Mouse (Mus musculus): ENCODE data around the gene Akap8. TPM values are rescaled to one million over a fixed set of nuclear protein-coding genes. Genes with fewer than 3 reads are reported as not detected.

Akap8 gene
- 76.5 and 113 TPM in 2 replicates for polyA plus RNA-seq (2011; ENCODE audit: insufficient read depth, insufficient read length, low replicate concordance, missing spikeins)

DNA sequence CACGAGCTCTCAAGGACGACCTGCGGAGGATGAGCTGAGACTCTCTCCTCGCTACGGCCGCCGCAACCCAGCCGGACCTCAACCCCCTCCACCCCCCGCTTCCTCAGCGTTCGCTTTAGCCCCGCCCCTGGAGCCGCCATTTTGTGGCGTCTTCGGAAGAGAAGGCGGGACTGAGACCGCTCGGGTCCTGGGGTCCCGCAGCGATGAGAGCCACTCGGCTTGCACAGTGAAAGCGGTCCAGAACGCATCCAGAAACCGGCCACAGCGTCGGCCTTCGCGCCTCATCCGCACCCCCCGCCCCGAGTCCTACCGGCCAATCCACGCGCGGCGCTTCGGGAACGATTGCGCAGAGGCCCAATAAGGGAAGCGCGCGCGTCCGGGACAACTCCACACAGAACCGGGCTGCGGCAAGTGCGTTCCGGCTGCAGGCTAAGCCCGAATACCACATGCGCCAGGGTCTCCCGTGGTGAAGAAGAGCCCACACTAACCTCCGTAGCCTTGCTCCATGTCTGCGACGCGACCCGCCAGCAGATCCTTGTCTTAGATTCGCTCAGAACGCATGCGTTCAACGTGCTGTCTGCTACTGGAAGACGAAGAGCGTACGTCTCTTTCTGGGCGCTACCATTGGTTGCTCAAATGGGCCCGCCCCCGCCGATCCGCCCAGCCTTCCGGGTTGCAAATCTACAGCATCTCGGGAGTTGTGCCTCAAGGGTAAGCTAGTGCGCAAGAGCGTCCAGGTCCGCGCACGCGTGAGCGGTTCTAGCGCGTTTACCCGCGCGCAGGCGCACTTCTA, at the start of gene Akap8:
Gene Akap8, minus strand, starts transcription at position 642 of the 793 bp plus-strand sequence.
- WGBS, result under 1% methylated on average over 83 of the region's 83 CpGs
- Histone ChIP-seq H3K4me1 (ENCODE audit: control insufficient read depth, insufficient read depth, low read length) (no peaks in the 10 kb centered on the region; the same call in 1 of the 2 replicates), H3K4me3 (replicated peaks; ENCODE audit: control insufficient read depth, low read depth, low read length) (peak within 1 kb of the TSS; percentile 98), H3K27ac (ENCODE audit: control insufficient read depth, insufficient read depth, low read depth, low read length, poor library complexity) (peak within 1 kb of the TSS; percentile 94)
- TF ChIP-seq POLR2A (IDR thresholded peaks at IDR 0.05; ENCODE audit: borderline replicate concordance, control insufficient read depth, low read depth, low read length) (peak; percentile 40), CTCF (IDR thresholded peaks at IDR 0.05; ENCODE audit: control insufficient read depth, insufficient read depth, low read length) (peak; percentile 3; the same call in 1 of the 2 replicates)

DNA sequence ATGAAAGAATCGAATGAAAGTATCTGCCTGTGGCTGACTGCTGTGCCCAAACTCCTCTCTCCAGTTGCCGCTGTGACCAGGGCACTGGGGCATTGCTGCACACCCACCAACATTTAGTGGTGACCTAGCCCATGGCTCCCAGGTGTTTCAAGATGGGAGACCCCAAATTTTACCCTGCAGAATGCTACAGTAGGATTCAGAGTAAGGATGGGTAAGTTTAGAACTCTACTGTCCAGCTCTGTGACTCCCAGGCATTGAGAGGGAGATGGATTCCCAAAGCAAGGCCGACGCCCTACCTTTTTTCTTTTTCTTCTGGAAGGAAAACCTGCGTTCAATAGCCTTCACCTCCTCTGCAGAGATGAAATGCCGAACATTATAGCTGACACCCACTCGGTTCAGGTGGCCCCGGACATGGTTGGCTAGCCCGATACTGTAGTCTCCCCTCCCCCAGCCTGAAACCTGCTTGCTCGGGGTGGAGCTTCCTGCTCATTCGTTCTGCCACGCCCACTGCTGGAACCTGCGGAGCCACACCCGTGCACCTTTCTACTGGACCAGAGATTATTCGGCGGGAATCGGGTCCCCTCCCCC, 48.0 kb upstream of the Akap8 start:
- H3K4me1 ChIP-seq (ENCODE audit: control insufficient read depth, insufficient read depth, low read length), result no peaks in the 10 kb centered on the region; the same call in 1 of the 2 replicates
- H3K4me3 ChIP-seq (replicated peaks; ENCODE audit: control insufficient read depth, low read depth, low read length), result peak overlapping the region; percentile 46
- 28% methylated on average over 11 of the region's 17 CpGs for WGBS
- no peak overlapping the region for H3K27ac ChIP-seq (ENCODE audit: control insufficient read depth, insufficient read depth, low read depth, low read length, poor library complexity)
- TF ChIP-seq CTCF (IDR thresholded peaks at IDR 0.05; ENCODE audit: control insufficient read depth, insufficient read depth, low read length), result no peak
- no peak for TF ChIP-seq POLR2A (IDR thresholded peaks at IDR 0.05; ENCODE audit: borderline replicate concordance, control insufficient read depth, low read depth, low read length)

DNA sequence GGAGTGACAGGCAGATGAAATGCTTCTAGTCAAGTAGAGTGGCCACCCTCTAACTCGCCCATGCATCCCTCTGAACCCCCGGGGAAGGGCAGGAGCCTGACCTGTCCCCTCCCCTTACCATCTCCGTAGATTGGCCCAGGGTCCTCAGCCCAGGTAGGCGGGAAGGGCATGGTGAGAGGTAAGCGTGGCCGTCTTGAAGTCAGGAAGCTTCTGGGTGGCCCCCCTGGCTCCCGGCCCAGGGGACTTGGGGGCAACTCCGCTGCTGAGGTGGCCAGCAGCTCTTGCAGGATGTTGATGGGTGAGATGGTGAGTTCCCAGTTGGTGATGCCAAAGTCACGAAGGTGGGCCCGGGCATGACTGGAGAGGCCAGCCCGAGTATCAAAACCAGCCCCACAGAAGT, 46.7 kb upstream of the Akap8 start:
- Histone ChIP-seq H3K27ac (ENCODE audit: control insufficient read depth, insufficient read depth, low read depth, low read length, poor library complexity) (no peak overlapping the region), H3K4me1 (ENCODE audit: control insufficient read depth, insufficient read depth, low read length) (peaks cover 2% of the 10 kb centered on the region), H3K4me3 (replicated peaks; ENCODE audit: control insufficient read depth, low read depth, low read length) (no peak overlapping the region)
- TF ChIP-seq POLR2A (IDR thresholded peaks at IDR 0.05; ENCODE audit: borderline replicate concordance, control insufficient read depth, low read depth, low read length) (no peak), CTCF (IDR thresholded peaks at IDR 0.05; ENCODE audit: control insufficient read depth, insufficient read depth, low read length) (no peak)
- WGBS, result 92% methylated on average over 11 of the region's 11 CpGs

DNA sequence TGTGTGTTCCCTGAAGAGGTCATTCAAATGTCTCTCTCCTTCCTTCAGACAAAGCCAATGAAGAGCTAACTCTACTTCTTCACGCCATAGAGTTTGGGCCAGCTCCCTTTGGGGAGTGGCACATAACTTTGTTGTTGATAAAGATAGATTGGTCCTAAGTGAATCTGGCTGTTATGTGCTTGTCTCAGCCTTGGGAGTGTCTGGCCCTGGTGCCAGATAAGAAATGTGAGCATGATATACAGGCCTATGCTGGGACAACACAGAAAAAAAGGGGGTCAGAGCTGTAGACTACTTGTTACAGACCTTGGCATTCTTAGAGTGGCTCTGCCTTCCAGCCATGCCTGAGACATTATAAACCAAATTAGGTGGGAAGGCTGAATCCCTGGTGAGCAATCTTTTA, 44.3 kb upstream of the Akap8 start:
- H3K4me1 ChIP-seq (ENCODE audit: control insufficient read depth, insufficient read depth, low read length), result peaks cover 2% of the 10 kb centered on the region
- no peak overlapping the region for H3K27ac ChIP-seq (ENCODE audit: control insufficient read depth, insufficient read depth, low read depth, low read length, poor library complexity)
- H3K4me3 ChIP-seq (replicated peaks; ENCODE audit: control insufficient read depth, low read depth, low read length), result no peak overlapping the region
- 59% methylated on average over 1 of the region's 1 CpGs for WGBS
- TF ChIP-seq CTCF (IDR thresholded peaks at IDR 0.05; ENCODE audit: control insufficient read depth, insufficient read depth, low read length) (no peak), POLR2A (IDR thresholded peaks at IDR 0.05; ENCODE audit: borderline replicate concordance, control insufficient read depth, low read depth, low read length) (no peak)

DNA sequence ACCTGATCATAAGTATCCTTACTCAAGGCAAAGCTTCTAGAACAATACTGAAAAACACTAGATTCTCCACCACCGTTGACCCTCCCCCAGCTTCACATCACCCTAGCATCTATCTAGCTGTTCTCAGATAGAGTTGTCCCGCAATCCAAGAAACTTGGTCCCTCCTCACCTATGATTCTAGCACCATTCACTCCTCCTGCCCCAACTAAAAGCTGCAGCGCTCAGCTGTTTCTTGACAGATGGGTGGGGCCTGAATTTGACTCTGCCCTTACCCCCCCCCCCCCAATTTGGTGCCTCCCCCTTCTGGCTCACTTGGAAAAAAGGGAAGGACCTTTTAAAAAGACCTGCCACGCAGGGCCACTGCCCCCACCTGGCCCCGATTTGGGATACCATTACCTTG, 43.8 kb upstream of the Akap8 start:
- Histone ChIP-seq H3K27ac (ENCODE audit: control insufficient read depth, insufficient read depth, low read depth, low read length, poor library complexity) (no peak overlapping the region), H3K4me3 (replicated peaks; ENCODE audit: control insufficient read depth, low read depth, low read length) (peak overlapping the region; percentile 64), H3K4me1 (ENCODE audit: control insufficient read depth, insufficient read depth, low read length) (peaks cover 2% of the 10 kb centered on the region)
- 33% methylated on average over 5 of the region's 5 CpGs for WGBS
- TF ChIP-seq CTCF (IDR thresholded peaks at IDR 0.05; ENCODE audit: control insufficient read depth, insufficient read depth, low read length) (no peak), POLR2A (IDR thresholded peaks at IDR 0.05; ENCODE audit: borderline replicate concordance, control insufficient read depth, low read depth, low read length) (no peak)

DNA sequence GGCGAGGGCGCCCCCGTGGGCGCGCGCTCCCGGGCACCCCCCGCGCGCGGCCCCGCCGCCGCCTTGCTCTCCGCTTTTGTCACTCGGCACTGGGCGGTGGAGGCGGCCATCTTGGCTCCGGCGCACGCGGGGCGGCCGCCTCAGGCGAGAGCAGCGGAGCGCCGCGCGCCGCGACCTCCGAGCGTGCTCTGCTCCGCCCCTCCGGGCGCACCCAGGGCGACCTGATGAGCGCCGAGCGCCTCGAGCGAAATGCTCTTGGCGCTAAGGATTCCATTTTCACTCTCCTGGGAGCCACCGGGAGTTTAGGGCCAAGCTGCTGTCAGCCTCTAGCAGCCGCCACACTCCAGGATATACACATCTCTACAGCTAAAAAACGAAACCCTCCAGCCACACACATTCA, 43.3 kb upstream of the Akap8 start:
- Histone ChIP-seq H3K27ac (ENCODE audit: control insufficient read depth, insufficient read depth, low read depth, low read length, poor library complexity) (no peak overlapping the region), H3K4me3 (replicated peaks; ENCODE audit: control insufficient read depth, low read depth, low read length) (peak overlapping the region; percentile 64), H3K4me1 (ENCODE audit: control insufficient read depth, insufficient read depth, low read length) (peaks cover 2% of the 10 kb centered on the region)
- WGBS, result 5% methylated on average over 46 of the region's 47 CpGs
- TF ChIP-seq CTCF (IDR thresholded peaks at IDR 0.05; ENCODE audit: control insufficient read depth, insufficient read depth, low read length), result no peak
- TF ChIP-seq POLR2A (IDR thresholded peaks at IDR 0.05; ENCODE audit: borderline replicate concordance, control insufficient read depth, low read depth, low read length), result peak; percentile 36; the same call in 1 of the 2 replicates

DNA sequence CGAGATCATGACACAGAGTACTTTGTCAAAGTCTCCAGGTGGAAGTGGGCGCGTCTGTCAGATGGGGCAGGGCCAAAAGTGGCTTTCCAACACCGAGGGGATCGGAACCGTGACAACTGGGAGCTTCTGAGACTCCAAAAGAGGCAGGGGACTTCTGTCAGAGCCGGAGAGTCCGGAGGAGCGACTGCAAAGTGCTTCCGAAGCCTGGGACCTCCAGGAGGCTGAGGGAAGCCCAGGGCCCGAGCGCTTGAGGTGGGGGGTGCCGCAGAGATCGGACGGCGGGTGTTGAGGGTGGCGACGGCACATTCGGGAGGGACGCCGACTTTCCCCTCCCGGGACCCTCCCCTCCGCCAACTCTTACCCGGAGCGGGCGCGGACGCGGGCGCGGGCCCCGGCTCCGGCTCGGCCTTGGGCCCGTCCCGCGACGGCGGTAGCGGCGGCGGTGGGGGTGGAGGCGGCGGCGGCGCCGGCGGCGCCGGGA, 42.8 kb upstream of the Akap8 start:
- WGBS, result 3% methylated on average over 46 of the region's 50 CpGs
- Histone ChIP-seq H3K4me1 (ENCODE audit: control insufficient read depth, insufficient read depth, low read length) (peaks cover 2% of the 10 kb centered on the region), H3K27ac (ENCODE audit: control insufficient read depth, insufficient read depth, low read depth, low read length, poor library complexity) (peak overlapping the region; percentile 9), H3K4me3 (replicated peaks; ENCODE audit: control insufficient read depth, low read depth, low read length) (peak overlapping the region; percentile 64)
- TF ChIP-seq POLR2A (IDR thresholded peaks at IDR 0.05; ENCODE audit: borderline replicate concordance, control insufficient read depth, low read depth, low read length) (no peak), CTCF (IDR thresholded peaks at IDR 0.05; ENCODE audit: control insufficient read depth, insufficient read depth, low read length) (no peak)

DNA sequence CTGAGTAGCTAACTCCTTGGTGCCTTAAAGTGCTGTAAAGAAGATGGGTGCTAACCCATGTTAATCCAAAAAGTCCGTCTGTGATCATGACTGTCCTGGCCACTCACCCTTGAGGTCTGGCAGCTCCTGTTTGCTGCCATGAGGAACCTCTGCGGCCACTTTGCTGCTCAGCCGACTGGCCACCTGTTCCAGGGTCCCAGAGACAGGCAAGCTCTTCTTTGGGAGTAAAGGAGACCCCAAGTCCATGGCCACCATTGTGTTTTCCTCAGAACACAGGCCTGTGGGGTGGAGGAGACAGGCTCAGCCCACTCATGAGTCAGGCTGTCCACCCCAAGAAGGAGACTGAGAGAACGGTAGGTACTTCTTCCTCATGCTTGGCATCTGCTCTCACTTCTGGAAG, 41.6 kb upstream of the Akap8 start:
- no peak overlapping the region; the same call in 1 of the 2 replicates for H3K27ac ChIP-seq (ENCODE audit: control insufficient read depth, insufficient read depth, low read depth, low read length, poor library complexity)
- TF ChIP-seq POLR2A (IDR thresholded peaks at IDR 0.05; ENCODE audit: borderline replicate concordance, control insufficient read depth, low read depth, low read length) (no peak), CTCF (IDR thresholded peaks at IDR 0.05; ENCODE audit: control insufficient read depth, insufficient read depth, low read length) (no peak)
- H3K4me3 ChIP-seq (replicated peaks; ENCODE audit: control insufficient read depth, low read depth, low read length), result no peak overlapping the region
- WGBS, result 67% methylated on average over 4 of the region's 4 CpGs
- H3K4me1 ChIP-seq (ENCODE audit: control insufficient read depth, insufficient read depth, low read length), result peaks cover 2% of the 10 kb centered on the region

Data from bone marrow, adult 2 months (tissue).